Mouse (Mus musculus) liver, embryonic 11.5 days (tissue): ENCODE measurements at regions not wholly inside any gene's neighbourhood (a gene's known extent, or its start where the extent isn't known, plus 50 kb on each side); places are given as distances from the start of the nearest gene placed in this dataset.

ENCODE experiments used
- ATAC-seq: fragments of 200-750 bp; cut with Nextera tagmentation; replicated peaks from 2 replicates; pipeline ENCODE4 v1.8.0; 2017; ENCODE audit warnings: moderate number of reproducible peaks, mild to moderate bottlenecking, moderate TSS enrichment, moderate library complexity; ENCODE audit not compliant: low FRiP score
- DNase-seq: peaks from one replicate; pipeline ENCODE4 v3.0.0-alpha.2; 2017; ENCODE audit warnings: low spot score
- H3K27ac ChIP-seq: fragments of 300-500 bp; sonication (generic); 2 replicates; pipeline ENCODE4 v1.5.1; 2014; ENCODE audit warnings: mild to moderate bottlenecking, low read depth, low read length, control low read depth
- H3K27me3 ChIP-seq: fragments of 300-500 bp; sonication (generic); replicated peaks from 2 replicates; pipeline ENCODE4 v1.6.1; 2014; ENCODE audit warnings: low read length, mixed read lengths; ENCODE audit not compliant: control insufficient read depth, insufficient read depth
- H3K36me3 ChIP-seq: fragments of 300-500 bp; sonication (generic); 2 replicates; pipeline ENCODE4 v1.6.1; 2014; ENCODE audit warnings: mild to moderate bottlenecking, low read length, moderate library complexity, mixed read lengths; ENCODE audit not compliant: control insufficient read depth, insufficient read depth
- H3K4me1 ChIP-seq: fragments of 300-500 bp; sonication (generic); replicated peaks from 2 replicates; pipeline ENCODE4 v1.6.1; 2014; ENCODE audit warnings: low read length, mixed read lengths; ENCODE audit not compliant: control insufficient read depth, insufficient read depth
- H3K4me2 ChIP-seq: fragments of 300-500 bp; sonication (generic); 2 replicates; pipeline ENCODE4 v1.6.1; 2014; ENCODE audit warnings: mild to moderate bottlenecking, control low read depth, moderate library complexity
- H3K4me3 ChIP-seq: fragments of 300-500 bp; sonication (generic); 2 replicates; pipeline ENCODE4 v1.5.1; 2014; ENCODE audit warnings: low read depth, low read length, control low read depth
- H3K9ac ChIP-seq: fragments of 300-500 bp; sonication (generic); 2 replicates; pipeline ENCODE4 v1.6.1; 2014; ENCODE audit warnings: low read depth, low read length, control low read depth
- H3K9me3 ChIP-seq: fragments of 300-500 bp; sonication (generic); 2 replicates; pipeline ENCODE4 v1.6.1; 2016; ENCODE audit warnings: low read length, inconsistent platforms, mixed read lengths; ENCODE audit not compliant: control insufficient read depth
- WGBS: fragments of 180-500 bp; shearing (Covaris S2); extraction: QIAGEN DNeasy Blood & Tissue Kit; methylation state at CpG from one replicate; pipeline ENCODE4 v1.1.7; 2014; 5-methylcytosine and 5-hydroxymethylcytosine counted together

DNA sequence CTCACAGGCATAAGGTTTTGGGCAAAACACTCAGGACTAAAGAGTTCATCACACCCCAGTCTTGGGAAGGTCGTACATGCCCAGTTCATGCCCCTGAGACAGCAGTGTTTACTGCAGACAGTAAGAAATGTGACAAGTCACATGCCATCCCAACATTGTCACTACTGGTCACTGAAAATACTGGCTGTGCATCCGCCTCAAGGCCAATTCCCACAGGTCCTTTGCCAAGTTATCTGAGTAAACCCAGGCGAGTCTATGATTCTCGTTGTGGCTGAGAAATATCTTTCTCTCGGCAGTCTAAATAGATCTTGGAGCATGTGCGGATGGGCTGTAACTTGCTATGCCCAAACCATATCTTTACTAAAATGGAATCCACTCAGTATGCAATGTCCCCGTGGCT is 128.9 kb upstream of the Ednrb start:
- no peaks in the 10 kb centered on the region for H3K27me3 ChIP-seq
- DNase-seq: no peak
- H3K36me3 ChIP-seq: no peaks in the 10 kb centered on the region
- 81% methylated on average over 7 of the region's 7 CpGs for WGBS
- no peak overlapping the region for H3K27ac ChIP-seq
- no peaks in the 10 kb centered on the region for H3K4me1 ChIP-seq
- no peak for ATAC-seq
- H3K4me2 ChIP-seq: no peak overlapping the region
- H3K9me3 ChIP-seq: no peaks in the 10 kb centered on the region
- H3K4me3 ChIP-seq: no peak overlapping the region
- H3K9ac ChIP-seq: no peak overlapping the region

- Histone ChIP-seq H3K27ac (no peak overlapping the region), H3K4me1 (no peaks in the 10 kb centered on the region), H3K9me3 (no peaks in the 10 kb centered on the region), H3K9ac (no peak overlapping the region), H3K36me3 (no peaks in the 10 kb centered on the region), H3K4me3 (no peak overlapping the region), H3K4me2 (no peak overlapping the region), H3K27me3 (no peaks in the 10 kb centered on the region)
- WGBS: 71% methylated on average over 2 of the region's 2 CpGs
- no peak for ATAC-seq
- DNase-seq: no peak
Observed at GRCm38 (mm10) chr14:103969305-103969704, 125.1 kb upstream of the Ednrb start.

DNA sequence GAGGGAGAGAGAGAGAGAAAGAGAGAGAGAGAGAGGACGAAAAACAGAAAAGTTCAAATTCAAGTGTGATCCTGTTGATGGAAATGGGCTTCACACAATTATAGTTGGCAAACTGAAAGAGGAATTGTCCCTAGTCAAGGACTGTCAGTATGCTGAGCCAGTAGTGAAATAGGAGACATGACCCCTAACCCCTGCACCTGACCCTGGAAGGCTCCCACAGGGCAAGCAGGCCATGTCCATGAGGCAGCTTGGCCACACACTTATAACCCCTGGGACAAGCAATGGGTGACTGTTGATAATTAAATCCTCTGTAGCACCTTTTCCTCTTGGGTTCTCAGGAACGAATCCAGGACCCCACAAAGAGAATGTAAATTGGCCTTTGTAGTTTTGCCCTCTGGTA is 122.1 kb upstream of the Ednrb start:
- DNase-seq (no peak), ATAC-seq (no peak)
- Histone ChIP-seq H3K4me1 (no peaks in the 10 kb centered on the region), H3K4me3 (no peak overlapping the region), H3K27ac (no peak overlapping the region), H3K4me2 (no peak overlapping the region), H3K9ac (no peak overlapping the region), H3K27me3 (no peaks in the 10 kb centered on the region), H3K9me3 (no peaks in the 10 kb centered on the region), H3K36me3 (no peaks in the 10 kb centered on the region)
- 84% methylated on average over 2 of the region's 2 CpGs for WGBS

GRCm38 (mm10) chr14:103962303-103962881 is 118.2 kb upstream of the Ednrb start:
- no peak for DNase-seq
- H3K4me3 ChIP-seq: no peak overlapping the region
- H3K4me1 ChIP-seq: no peaks in the 10 kb centered on the region
- no peak for ATAC-seq
- no peak overlapping the region for H3K4me2 ChIP-seq
- H3K9ac ChIP-seq: no peak overlapping the region
- no peaks in the 10 kb centered on the region for H3K27me3 ChIP-seq
- H3K9me3 ChIP-seq: no peaks in the 10 kb centered on the region
- H3K27ac ChIP-seq: no peak overlapping the region
- 67% methylated on average over 11 of the region's 11 CpGs for WGBS
- H3K36me3 ChIP-seq: no peaks in the 10 kb centered on the region

GRCm38 (mm10) chr14:103951899-103952298 is 107.7 kb upstream of the Ednrb start:
- H3K4me3 ChIP-seq: no peak overlapping the region
- no peak overlapping the region for H3K4me2 ChIP-seq
- ATAC-seq: no peak
- no peak overlapping the region for H3K9ac ChIP-seq
- no peaks in the 10 kb centered on the region for H3K4me1 ChIP-seq
- 82% methylated on average over 6 of the region's 6 CpGs for WGBS
- H3K9me3 ChIP-seq: no peaks in the 10 kb centered on the region
- DNase-seq: no peak
- H3K27me3 ChIP-seq: no peaks in the 10 kb centered on the region
- H3K27ac ChIP-seq: no peak overlapping the region
- no peaks in the 10 kb centered on the region for H3K36me3 ChIP-seq

DNA sequence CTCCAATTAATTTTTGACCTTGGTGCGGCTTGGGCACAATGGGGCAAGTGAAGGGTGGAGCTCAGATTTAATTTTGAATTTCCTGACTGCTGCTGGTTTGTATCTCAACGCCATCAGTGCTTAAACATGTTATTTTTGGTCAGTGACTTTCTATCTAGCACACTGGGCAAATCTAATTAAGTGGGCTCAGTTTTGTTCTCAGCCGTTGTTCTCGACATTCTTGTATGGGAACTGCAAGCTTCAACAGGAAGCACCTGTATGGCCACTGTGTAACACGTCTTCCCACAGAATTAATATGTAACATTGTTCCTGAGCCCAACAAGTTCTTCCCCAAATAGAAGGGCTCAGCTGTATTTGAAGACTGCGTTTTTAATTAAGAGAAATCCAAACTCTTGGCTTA is 105.7 kb upstream of the Ednrb start:
- Histone ChIP-seq H3K9me3 (no peaks in the 10 kb centered on the region), H3K27me3 (no peaks in the 10 kb centered on the region), H3K9ac (no peak overlapping the region), H3K4me1 (no peaks in the 10 kb centered on the region), H3K4me2 (no peak overlapping the region), H3K27ac (no peak overlapping the region), H3K4me3 (no peak overlapping the region), H3K36me3 (no peaks in the 10 kb centered on the region)
- ATAC-seq (no peak), DNase-seq (no peak)
- WGBS: 58% methylated on average over 6 of the region's 6 CpGs

- no peak overlapping the region for H3K4me2 ChIP-seq
- no peaks in the 10 kb centered on the region for H3K36me3 ChIP-seq
- ATAC-seq (no peak), DNase-seq (no peak)
- 57% methylated on average over 3 of the region's 3 CpGs for WGBS
- H3K27me3 ChIP-seq: no peaks in the 10 kb centered on the region
- no peak overlapping the region for H3K27ac ChIP-seq
- no peak overlapping the region for H3K4me3 ChIP-seq
- H3K4me1 ChIP-seq: no peaks in the 10 kb centered on the region
- H3K9ac ChIP-seq: no peak overlapping the region
- no peaks in the 10 kb centered on the region for H3K9me3 ChIP-seq
Observed at GRCm38 (mm10) chr14:103948026-103948777, 104.0 kb upstream of the Ednrb start.

GRCm38 (mm10) chr14:103945753-103946152 is 101.6 kb upstream of the Ednrb start:
- Histone ChIP-seq H3K4me2 (no peak overlapping the region), H3K4me3 (no peak overlapping the region), H3K27me3 (no peaks in the 10 kb centered on the region), H3K9ac (no peak overlapping the region), H3K4me1 (no peaks in the 10 kb centered on the region), H3K36me3 (no peaks in the 10 kb centered on the region), H3K27ac (no peak overlapping the region), H3K9me3 (no peaks in the 10 kb centered on the region)
- 29% methylated on average over 1 of the region's 1 CpGs for WGBS
- ATAC-seq: no peak
- no peak for DNase-seq

DNA sequence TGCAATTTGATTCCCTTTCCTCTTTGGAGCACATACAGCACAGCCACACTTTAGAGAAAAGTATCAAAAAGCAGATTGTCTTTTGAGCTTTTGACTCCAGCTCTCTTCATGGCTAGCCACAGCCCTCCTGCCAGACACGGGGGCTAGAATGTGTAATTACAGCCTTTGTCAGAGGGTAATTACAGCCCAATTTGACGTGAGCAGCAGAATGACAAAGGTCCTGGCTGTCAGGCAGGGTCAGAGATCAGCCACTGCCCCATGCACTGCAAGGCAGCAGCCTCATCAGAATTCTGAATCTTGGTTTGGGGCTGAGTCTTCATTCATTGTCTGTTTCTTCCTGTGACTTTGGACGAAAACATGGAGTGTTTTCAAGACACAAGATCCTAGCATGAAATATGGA is 95.7 kb upstream of the Ednrb start:
- WGBS: 32% methylated on average over 3 of the region's 3 CpGs
- Histone ChIP-seq H3K27ac (no peak overlapping the region), H3K4me3 (no peak overlapping the region), H3K4me1 (no peaks in the 10 kb centered on the region), H3K36me3 (no peaks in the 10 kb centered on the region), H3K9ac (no peak overlapping the region), H3K4me2 (no peak overlapping the region), H3K9me3 (no peaks in the 10 kb centered on the region), H3K27me3 (no peaks in the 10 kb centered on the region)
- no peak for ATAC-seq
- DNase-seq: no peak
